Mouse (Mus musculus): Measurements from ENCODE around the gene Padi3.

Padi3 gene

GRCm38 (mm10) chr4:140780507-140780906 is 29.9 kb downstream of the Padi3 start:
- DNase-seq (ENCODE audit: extremely low spot score), result no peak

DNA sequence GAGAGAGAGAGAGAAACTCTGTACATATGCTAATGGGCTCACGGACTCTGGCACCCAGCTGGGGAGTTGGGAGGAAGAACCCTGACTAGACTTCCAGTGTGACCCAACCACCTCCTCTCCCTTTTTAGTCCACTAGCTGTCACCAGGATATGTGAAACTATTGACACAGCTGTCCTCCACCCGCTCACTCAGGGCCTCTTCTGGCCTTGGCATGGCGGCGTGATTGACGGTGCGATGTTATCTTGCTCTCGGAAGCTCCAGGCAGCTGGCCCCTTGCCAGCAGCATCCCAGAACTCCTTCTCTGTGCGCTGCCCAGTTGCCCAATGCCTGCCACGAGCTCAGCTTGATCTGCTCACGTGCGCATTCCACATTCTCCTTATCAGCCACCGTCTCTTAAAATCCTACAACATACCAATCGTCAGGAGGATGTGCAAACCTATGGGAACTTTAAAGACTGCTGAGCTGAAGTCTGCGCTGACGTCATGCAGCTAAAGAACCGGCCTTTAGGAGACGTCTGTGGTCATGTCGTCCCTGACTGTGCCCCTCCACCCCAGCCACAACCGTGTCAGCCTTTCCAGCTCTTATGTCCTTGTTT is 30.5 kb downstream of the Padi3 start:
- peak; percentile 45 for DNase-seq (ENCODE audit: extremely low spot score)

GRCm38 (mm10) chr4:140776623-140777022 is 33.8 kb downstream of the Padi3 start:
- DNase-seq (ENCODE audit: extremely low spot score), result no peak

DNA sequence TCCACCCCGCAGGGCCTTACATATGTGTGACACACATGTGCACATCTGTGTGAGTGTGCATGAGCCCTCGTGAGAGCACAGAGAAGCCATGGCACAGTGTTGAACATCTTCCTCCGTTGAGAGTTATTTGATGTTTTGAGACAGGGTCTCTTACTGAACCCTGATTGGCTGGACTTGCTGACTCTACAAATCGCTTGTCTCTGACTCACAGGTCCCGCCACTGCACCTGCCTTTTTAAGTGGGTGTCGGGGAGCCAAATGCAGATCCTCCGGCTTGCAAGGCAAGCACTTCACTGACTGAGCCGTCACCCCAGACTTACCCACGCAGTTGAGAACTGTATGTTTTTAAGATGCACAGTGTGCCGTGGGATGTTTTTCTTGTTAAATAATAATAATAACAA is 34.6 kb downstream of the Padi3 start:
- DNase-seq (ENCODE audit: extremely low spot score), result no peak

DNA sequence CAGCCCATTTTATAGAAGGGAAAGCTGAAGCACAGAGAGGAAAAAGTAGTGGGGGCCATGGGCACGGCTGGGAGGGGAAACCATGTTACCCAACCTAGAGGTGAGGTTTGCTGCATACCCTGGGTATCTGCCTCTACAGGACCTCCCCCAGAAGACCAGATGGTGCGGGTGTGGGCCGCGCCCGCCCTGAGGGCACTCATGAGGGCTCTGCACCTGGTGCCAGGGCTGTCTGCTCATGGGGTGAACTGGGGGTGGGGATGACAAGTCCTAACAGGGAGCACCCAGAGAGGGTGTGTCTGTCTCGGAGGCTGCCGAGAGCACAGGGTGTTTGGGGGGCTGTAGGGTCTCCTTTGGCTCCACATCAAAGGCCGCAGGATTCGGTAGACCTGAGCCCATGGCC is 35.6 kb downstream of the Padi3 start:
- no peak for DNase-seq (ENCODE audit: extremely low spot score)

DNA sequence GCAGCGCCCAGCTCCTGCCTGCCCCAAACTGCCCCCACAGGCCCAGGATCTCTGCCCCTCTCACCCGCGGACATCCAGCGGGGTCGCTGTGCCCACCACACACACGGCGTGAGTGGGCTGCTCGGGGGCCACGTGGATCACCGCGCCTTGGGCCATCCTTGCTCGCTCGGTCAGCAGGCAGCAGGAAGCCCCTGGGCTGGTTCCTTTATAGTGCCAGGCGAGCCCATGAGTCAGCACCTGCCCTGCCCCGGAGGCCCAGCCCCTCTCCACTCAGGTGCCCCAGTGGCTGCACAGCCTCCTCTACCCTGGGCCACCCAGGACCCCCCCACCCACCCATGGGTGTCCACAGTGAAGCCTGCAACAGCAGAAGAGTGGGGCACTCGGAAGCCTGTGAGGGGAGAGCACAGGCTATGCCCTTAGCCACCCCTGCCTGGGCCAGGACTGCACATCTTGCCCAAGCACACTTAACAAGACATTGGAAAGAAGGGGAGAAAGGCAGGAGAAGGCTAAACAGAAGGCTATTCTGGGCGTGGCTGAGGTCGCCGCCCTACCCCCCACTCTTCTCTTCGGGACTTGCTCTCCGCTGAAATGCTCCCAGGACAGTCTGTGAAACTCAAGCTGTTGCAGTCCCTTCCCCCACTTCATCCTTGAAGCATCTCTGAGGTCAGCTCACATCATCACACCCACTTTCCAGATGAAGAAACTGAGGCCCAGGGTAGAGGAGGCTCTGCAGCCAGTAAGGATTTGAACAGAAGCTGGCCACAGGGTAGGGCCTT is 36.2 kb downstream of the Padi3 start, which contains the start of gene Padi4:
Padi4 (minus strand) TSS at position 212 of the 776 bp plus-strand sequence.
- no peak for DNase-seq (ENCODE audit: extremely low spot score)

- DNase-seq (ENCODE audit: extremely low spot score), result no peak
Measured at GRCm38 (mm10) chr4:140771091-140771490, 39.4 kb downstream of the Padi3 start.

DNA sequence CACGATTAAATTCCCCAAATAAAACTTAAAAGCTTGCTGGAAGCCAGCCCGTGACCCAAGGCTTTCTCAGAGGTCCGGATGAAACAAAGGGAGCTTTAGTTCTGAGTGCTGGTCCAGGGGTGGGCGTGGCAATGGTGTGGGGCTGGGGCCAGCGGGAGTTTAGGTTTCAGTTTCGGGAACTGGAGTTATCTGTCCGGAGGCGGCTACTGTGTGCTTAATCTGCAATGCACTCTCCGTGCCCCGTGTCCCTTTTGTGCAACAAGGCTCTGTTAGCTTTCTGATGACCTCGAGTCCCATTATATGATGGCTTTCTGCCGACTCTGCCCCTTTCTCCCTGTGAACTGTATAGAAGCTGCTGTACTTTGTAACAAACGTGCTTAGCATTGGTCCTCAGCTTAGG is 40.0 kb downstream of the Padi3 start:
- peak; percentile 40 for DNase-seq (ENCODE audit: extremely low spot score)

GRCm38 (mm10) chr4:140768973-140769372 is 41.5 kb downstream of the Padi3 start:
- DNase-seq (ENCODE audit: extremely low spot score), result no peak

DNA sequence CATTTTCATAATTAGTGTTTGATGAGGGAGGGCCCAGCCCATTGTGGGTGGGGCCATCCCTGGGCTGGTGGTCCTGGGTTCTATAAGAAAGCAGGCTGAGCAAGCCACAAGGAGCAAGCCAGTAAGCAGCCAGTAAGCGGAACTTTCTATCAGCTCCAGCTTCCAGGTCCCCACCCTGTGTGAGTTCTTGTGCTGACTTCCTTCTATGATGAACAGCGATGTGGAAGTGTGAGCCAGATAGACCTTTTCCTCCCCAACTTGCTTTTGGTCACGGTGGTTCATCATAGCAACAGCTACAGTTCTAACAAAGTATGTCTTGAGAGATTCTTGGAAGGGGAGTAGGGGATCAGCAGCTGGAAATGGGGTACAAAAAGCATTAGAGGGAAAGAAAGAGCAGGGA is 44.5 kb downstream of the Padi3 start:
- no peak for DNase-seq (ENCODE audit: extremely low spot score)

DNA sequence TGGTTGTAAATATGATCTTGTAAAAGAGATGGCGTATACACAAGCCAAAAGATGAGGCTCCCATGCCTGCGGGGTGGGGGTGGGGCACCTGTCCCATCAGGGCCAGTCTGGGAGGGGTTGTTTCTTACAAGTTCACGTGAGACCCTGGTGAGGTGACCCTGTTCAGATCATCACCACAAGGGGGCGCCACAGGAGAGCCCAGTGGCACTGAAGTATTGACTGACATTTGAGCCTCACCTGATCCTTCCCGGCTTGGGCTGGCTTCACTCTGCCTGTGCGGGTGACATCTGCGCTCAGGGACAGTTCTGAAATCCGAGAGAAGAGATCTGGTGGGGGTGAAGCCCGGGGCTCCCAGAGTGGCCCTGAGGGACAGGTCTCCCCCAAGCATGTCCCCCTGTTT is 47.3 kb downstream of the Padi3 start:
- DNase-seq (ENCODE audit: extremely low spot score), result peak; percentile 64

GRCm38 (mm10) chr4:140761601-140762000 is 48.8 kb downstream of the Padi3 start:
- no peak for DNase-seq (ENCODE audit: extremely low spot score)

- no peak for DNase-seq (ENCODE audit: extremely low spot score)
Measured at GRCm38 (mm10) chr4:140755811-140756210, 54.6 kb downstream of the Padi3 start.

DNA sequence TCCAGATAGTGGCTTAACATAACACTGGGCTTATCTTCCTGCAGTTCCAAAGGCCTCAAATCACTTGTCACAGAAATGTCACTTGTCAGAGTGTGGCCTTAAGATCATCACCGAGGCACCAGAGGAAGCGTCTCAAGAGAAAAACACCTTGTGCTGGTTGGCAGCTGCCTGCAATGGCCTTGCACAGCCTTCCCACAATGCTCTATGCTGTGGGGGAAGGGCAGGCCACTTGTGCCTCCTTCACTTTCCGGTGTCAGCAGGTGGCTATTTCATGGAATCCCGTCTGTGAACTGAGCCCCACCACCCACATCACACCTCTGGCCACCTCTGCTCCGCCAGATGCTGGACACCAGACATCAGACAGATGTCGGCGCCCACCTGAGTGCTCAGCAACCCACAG is 57.1 kb downstream of the Padi3 start:
- DNase-seq (ENCODE audit: extremely low spot score), result no peak

DNA sequence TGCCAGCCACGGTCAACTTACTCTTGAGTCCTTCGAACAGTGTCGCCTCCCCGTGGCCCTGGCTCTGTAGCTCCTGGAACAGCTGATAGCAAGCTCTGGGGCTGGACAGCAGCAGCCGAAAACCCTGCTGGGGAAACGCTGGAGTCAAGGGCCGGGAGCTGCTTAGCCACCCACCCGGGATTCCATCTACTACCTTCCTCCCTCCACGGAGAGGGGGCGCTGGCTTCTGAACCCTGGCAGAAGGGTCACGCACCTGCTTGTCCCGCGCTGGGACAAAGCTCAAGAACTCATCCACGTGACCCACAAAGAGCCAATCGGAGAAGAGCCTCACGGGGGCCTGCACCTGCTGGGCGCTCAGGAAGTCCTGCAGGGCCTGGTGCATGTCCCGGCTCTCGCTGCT is 60.1 kb downstream of the Padi3 start:
- DNase-seq (ENCODE audit: extremely low spot score), result peak; percentile 67

DNA sequence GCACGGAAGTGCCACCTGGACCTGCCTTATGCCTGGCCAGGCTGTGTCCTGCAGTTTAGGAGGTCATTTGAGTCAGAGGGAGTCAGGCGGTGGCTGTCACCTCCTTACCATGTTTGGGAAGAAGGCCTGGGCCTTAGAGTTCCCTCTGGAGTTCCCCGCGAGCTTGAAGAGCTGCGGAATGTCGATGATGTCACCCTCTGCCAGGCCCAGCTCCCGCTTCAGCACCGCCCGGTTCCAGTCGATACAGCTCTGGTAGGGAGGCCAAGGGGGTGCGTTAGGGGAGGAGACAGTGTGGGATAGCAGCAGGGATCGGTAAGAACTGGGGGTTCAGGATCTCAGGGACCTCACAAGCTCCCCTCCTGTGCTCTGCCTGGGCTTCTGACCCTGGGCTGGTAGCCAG is 62.5 kb downstream of the Padi3 start:
- no peak for DNase-seq (ENCODE audit: extremely low spot score)

DNA sequence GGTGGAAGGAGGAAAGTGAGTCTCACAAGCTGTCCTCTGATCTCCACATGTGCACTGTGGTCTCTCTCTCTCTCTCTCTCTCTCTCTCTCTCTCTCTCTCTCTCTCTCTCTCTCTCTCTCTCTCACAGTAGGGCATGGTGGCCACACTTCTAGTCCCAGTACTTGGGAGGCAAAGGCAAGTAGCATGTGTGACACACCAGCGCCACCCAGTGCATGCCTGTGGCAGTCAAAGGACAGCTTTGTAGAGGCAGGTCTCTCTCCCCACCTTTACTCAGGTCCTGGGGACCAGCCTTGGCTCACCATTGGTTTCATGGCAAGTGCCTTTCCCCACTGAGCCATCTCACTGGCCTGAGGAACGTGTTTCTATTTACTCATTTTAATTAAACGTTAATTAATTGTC is 65.8 kb downstream of the Padi3 start:
- no peak for DNase-seq (ENCODE audit: extremely low spot score)

DNA sequence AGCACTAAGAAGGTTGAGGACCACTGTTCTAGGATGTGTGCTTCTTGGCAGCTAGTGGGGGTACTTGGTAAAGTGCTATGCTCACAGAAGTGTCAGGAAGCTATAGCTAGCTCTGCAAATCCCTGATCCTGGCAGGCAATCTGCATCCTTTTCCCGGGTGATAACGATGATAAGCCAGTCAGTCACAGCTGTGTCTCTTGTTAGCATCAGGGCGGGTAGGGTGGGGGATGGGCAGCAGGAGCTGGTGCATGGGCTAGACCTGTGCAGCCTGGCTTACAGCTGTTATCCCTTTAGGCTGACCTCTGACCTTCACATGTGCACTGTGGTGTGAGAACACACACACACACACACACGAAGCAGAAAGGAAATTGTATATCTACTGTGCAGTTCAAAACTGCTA is 67.4 kb downstream of the Padi3 start:
- DNase-seq (ENCODE audit: extremely low spot score), result no peak

DNA sequence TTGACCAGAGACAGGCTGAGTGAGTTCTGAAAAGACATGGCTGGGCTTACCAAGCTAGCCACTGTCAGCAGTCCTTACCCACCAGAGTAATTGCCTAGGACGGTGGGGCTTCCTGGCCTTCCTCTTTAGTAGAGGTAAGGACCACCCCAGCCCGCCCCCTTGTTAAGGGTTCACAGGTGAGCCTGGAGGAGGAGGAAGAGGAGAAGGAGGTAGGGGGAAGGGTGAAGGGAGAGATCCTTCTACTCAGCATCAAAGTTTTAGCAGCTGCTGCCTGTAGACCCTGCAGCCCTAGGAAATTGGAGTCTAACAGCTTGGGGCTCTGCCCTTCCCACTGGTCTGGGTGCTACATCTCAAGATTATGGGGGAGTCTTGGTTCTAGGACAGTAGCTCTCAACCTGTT is 67.9 kb downstream of the Padi3 start, which contains the start of gene Padi6:
Padi6 (minus strand) TSS at position 101 of the 400 bp plus-strand sequence.
- DNase-seq (ENCODE audit: extremely low spot score), result no peak

GRCm38 (mm10) chr4:140741401-140741800 is 69.0 kb downstream of the Padi3 start:
- no peak for DNase-seq (ENCODE audit: extremely low spot score)

GRCm38 (mm10) chr4:140740655-140741054 is 69.8 kb downstream of the Padi3 start:
- no peak for DNase-seq (ENCODE audit: extremely low spot score)
